Mouse (Mus musculus) testis, adult 2 months (tissue): ENCODE results near the gene Gm20538. TPM values are rescaled to one million over a fixed set of nuclear protein-coding genes. Genes with fewer than 3 reads are reported as not detected.

Experiments used
- H3K27ac ChIP-seq: fragments of 200-500 bp; 2 replicates; pipeline ENCODE4 v1.5.1; 2012; ENCODE audit warnings: low read depth, low read length; ENCODE audit not compliant: control insufficient read depth, insufficient read depth
- H3K27me3 ChIP-seq: fragments of 200-500 bp; 2 replicates; pipeline ENCODE4 v1.6.1; 2012; ENCODE audit warnings: mild to moderate bottlenecking, low read length, moderate library complexity; ENCODE audit not compliant: control insufficient read depth, insufficient read depth
- H3K36me3 ChIP-seq: fragments of 200-500 bp; 2 replicates; pipeline ENCODE4 v1.6.1; 2012; ENCODE audit warnings: mild to moderate bottlenecking, low read length; ENCODE audit not compliant: control insufficient read depth, insufficient read depth
- H3K4me1 ChIP-seq: fragments of 200-500 bp; 2 replicates; pipeline ENCODE4 v1.6.1; 2012; ENCODE audit warnings: low read length; ENCODE audit not compliant: control insufficient read depth, insufficient read depth
- H3K4me3 ChIP-seq: fragments of 200-500 bp; 2 replicates; pipeline ENCODE4 v1.5.1; 2012; ENCODE audit warnings: low read depth, mild to moderate bottlenecking, low read length, moderate library complexity, mixed read lengths; ENCODE audit not compliant: control insufficient read depth
- CTCF ChIP-seq: fragments of 200-500 bp; IDR thresholded peaks from 2 replicates; pipeline ENCODE4 v1.5.1; 2012; ENCODE audit warnings: low read depth, mild to moderate bottlenecking, inconsistent platforms, low read length, moderate library complexity; ENCODE audit not compliant: control insufficient read depth, insufficient read depth, insufficient replicate concordance
- POLR2A ChIP-seq: fragments of 200-500 bp; IDR thresholded peaks from 2 replicates; pipeline ENCODE4 v1.6.1; 2012; ENCODE audit warnings: low read depth, mild to moderate bottlenecking, inconsistent platforms, low read length, moderate library complexity; ENCODE audit not compliant: control insufficient read depth
- polyA plus RNA-seq: library from polyadenylated mRNA; depleted of rRNA; stranded (reverse); fragments of >200 nt; gene quantifications from 2 replicates; pipeline ENCODE4 v1.2.3, GENCODE M21; 2012

Gm20538 gene
- polyA plus RNA-seq, 1 experiment = not detected

GRCm38 (mm10) chr19:44582103-44582502, 29.5 kb upstream of the Gm20538 start:
- Histone ChIP-seq H3K4me1 (no peaks in the 10 kb centered on the region), H3K27me3 (no peaks in the 10 kb centered on the region), H3K4me3 (no peak overlapping the region), H3K27ac (no peak overlapping the region), H3K36me3 (no peaks in the 10 kb centered on the region)
- TF ChIP-seq POLR2A (no peak), CTCF (no peak)

- Histone ChIP-seq H3K27me3 (no peaks in the 10 kb centered on the region), H3K4me3 (no peak overlapping the region), H3K27ac (no peak overlapping the region), H3K36me3 (no peaks in the 10 kb centered on the region), H3K4me1 (no peaks in the 10 kb centered on the region)
- TF ChIP-seq CTCF (no peak), POLR2A (no peak)
Observed at GRCm38 (mm10) chr19:44578038-44578437, 25.4 kb upstream of the Gm20538 start.

- no peak overlapping the region for H3K4me3 ChIP-seq
- peaks cover 1% of the 10 kb centered on the region; the same call in 1 of the 2 replicates for H3K36me3 ChIP-seq
- no peaks in the 10 kb centered on the region for H3K4me1 ChIP-seq
- TF ChIP-seq CTCF = no peak
- TF ChIP-seq POLR2A = no peak
- no peaks in the 10 kb centered on the region for H3K27me3 ChIP-seq
- H3K27ac ChIP-seq = no peak overlapping the region
Observed at GRCm38 (mm10) chr19:44576275-44576674, 23.6 kb upstream of the Gm20538 start.

GRCm38 (mm10) chr19:44567763-44568162, 15.1 kb upstream of the Gm20538 start:
- no peaks in the 10 kb centered on the region for H3K27me3 ChIP-seq

GRCm38 (mm10) chr19:44564006-44564405, 11.4 kb upstream of the Gm20538 start:
- H3K4me1 ChIP-seq = peaks cover 2% of the 10 kb centered on the region
- H3K4me3 ChIP-seq = no peak overlapping the region
- H3K27me3 ChIP-seq = no peaks in the 10 kb centered on the region
- TF ChIP-seq CTCF (no peak), POLR2A (no peak)
- no peak overlapping the region for H3K27ac ChIP-seq
- H3K36me3 ChIP-seq = peaks cover 1% of the 10 kb centered on the region; the same call in 1 of the 2 replicates

More at GRCm38 (mm10) chr19:44567763-44568162, 15.1 kb upstream of the Gm20538 start:
- peaks cover 6% of the 10 kb centered on the region for H3K36me3 ChIP-seq
- no peak for TF ChIP-seq POLR2A
- no peak for TF ChIP-seq CTCF
- H3K4me3 ChIP-seq = no peak overlapping the region
- peaks cover 2% of the 10 kb centered on the region for H3K4me1 ChIP-seq
- H3K27ac ChIP-seq = no peak overlapping the region

- TF ChIP-seq CTCF (peak; percentile 96), POLR2A (peak; percentile 87)
- H3K36me3 ChIP-seq = peaks cover 1% of the 10 kb centered on the region; the same call in 1 of the 2 replicates
- H3K27ac ChIP-seq = peak within 1 kb of the TSS; percentile 79; the same call in 1 of the 2 replicates
- H3K4me3 ChIP-seq = peak within 1 kb of the TSS; percentile 93
- no peaks in the 10 kb centered on the region for H3K27me3 ChIP-seq
- peaks cover 2% of the 10 kb centered on the region for H3K4me1 ChIP-seq
Observed at GRCm38 (mm10) chr19:44562652-44563206, 10.1 kb upstream of the Gm20538 start, which contains the start of gene Hif1an. Gene Hif1an, plus strand, starts transcription at chr19:44562850.

GRCm38 (mm10) chr19:44554861-44555590, 2.4 kb upstream of the Gm20538 start, which contains the start of gene Ndufb8:
Gene Ndufb8, minus strand, starts transcription at chr19:44555440.
- H3K27me3 ChIP-seq = no peaks in the 10 kb centered on the region
- peak within 1 kb of the TSS; percentile 71 for H3K27ac ChIP-seq
- TF ChIP-seq CTCF = no peak
- TF ChIP-seq POLR2A = peak; percentile 90
- H3K4me3 ChIP-seq = peak within 1 kb of the TSS; percentile 96
- H3K4me1 ChIP-seq = peaks cover 4% of the 10 kb centered on the region
- peaks cover 2% of the 10 kb centered on the region; the same call in 1 of the 2 replicates for H3K36me3 ChIP-seq
